Mouse (Mus musculus) lung, postnatal 0 days (tissue): ENCODE results near the gene Scaf11. TPM values are rescaled to one million over a fixed set of nuclear protein-coding genes. Genes with fewer than 3 reads are reported as not detected.
A peak's percentile ranks its signal among the peaks of the same experiment; 100 is the strongest.

Source experiments
- ATAC-seq: fragments of 200-750 bp; cut with Nextera tagmentation; 2 replicates; pipeline ENCODE4 v1.8.0; 2017; ENCODE audit warnings: moderate library complexity
- DNase-seq: peaks from one replicate; pipeline ENCODE4 v3.0.0-alpha.2; 2016; ENCODE audit warnings: low spot score
- H3K27ac ChIP-seq: fragments of 300-500 bp; sonication (generic); 2 replicates; pipeline ENCODE4 v1.5.1; 2014; ENCODE audit warnings: antibody characterized with exemption, mild to moderate bottlenecking, low read length, mixed read lengths
- H3K27me3 ChIP-seq: fragments of 300-500 bp; sonication (generic); replicated peaks from 2 replicates; pipeline ENCODE4 v1.6.1; 2014; ENCODE audit warnings: low read length, mixed read lengths; ENCODE audit not compliant: insufficient read depth
- H3K36me3 ChIP-seq: fragments of 300-500 bp; sonication (generic); 2 replicates; pipeline ENCODE4 v1.6.1; 2014; ENCODE audit warnings: low read length, mixed read lengths; ENCODE audit not compliant: insufficient read depth
- H3K4me1 ChIP-seq: fragments of 300-500 bp; sonication (generic); 2 replicates; pipeline ENCODE4 v1.6.1; 2014; ENCODE audit warnings: antibody characterized with exemption, low read depth, low read length, mixed read lengths; ENCODE audit not compliant: insufficient read depth
- H3K4me2 ChIP-seq: fragments of 300-500 bp; sonication (generic); replicated peaks from 2 replicates; pipeline ENCODE4 v1.6.1; 2014; ENCODE audit warnings: low read depth, mild to moderate bottlenecking, low read length, moderate library complexity, mixed read lengths
- H3K4me3 ChIP-seq: fragments of 300-500 bp; sonication (generic); 2 replicates; pipeline ENCODE4 v1.5.1; 2014; ENCODE audit warnings: low read depth, low read length
- H3K9ac ChIP-seq: fragments of 300-500 bp; sonication (generic); replicated peaks from 2 replicates; pipeline ENCODE4 v1.6.1; 2014; ENCODE audit warnings: low read depth, mild to moderate bottlenecking
- H3K9me3 ChIP-seq: fragments of 300-500 bp; sonication (generic); 2 replicates; pipeline ENCODE4 v1.6.1; 2016; ENCODE audit warnings: low read length, mixed read lengths
- CTCF ChIP-seq: IDR thresholded peaks from 2 replicates; pipeline ENCODE4 v1.5.1; 2016; ENCODE audit warnings: antibody characterized with exemption, mild to moderate bottlenecking
- EP300 ChIP-seq: IDR thresholded peaks from 2 replicates; pipeline ENCODE4 v1.6.1; 2016; ENCODE audit warnings: antibody characterized with exemption, mild to moderate bottlenecking, control low read depth
- WGBS: fragments of 180-500 bp; shearing (Covaris S2); extraction: QIAGEN DNeasy Blood & Tissue Kit; methylation state at CpG from one replicate; pipeline ENCODE4 v1.1.7; 2014; 5-methylcytosine and 5-hydroxymethylcytosine counted together
- polyA plus RNA-seq: library from polyadenylated mRNA; unstranded; fragments of >200 nt; fragmentation: Nextera tagmentation; extraction: Ambion mirVana; gene quantifications from 2 replicates; pipeline ENCODE4 v1.2.1, GENCODE M21; 2015

Gene Scaf11
- polyA plus RNA-seq, 1 experiment from 2014 or later = 59.9 TPM

- TF ChIP-seq EP300 (no peak), CTCF (no peak)
Observed at GRCm38 (mm10) chr15:96459741-96460450, 747 bp downstream of the Scaf11 start.

GRCm38 (mm10) chr15:96458273-96458672, 2.4 kb downstream of the Scaf11 start:
- TF ChIP-seq EP300 = no peak
- TF ChIP-seq CTCF = no peak
- Histone ChIP-seq H3K4me1 (peaks cover 6% of the 10 kb centered on the region; the same call in 1 of the 2 replicates), H3K27ac (no peak overlapping the region), H3K9ac (no peak overlapping the region), H3K9me3 (no peaks in the 10 kb centered on the region), H3K27me3 (no peaks in the 10 kb centered on the region), H3K4me2 (no peak overlapping the region), H3K36me3 (no peaks in the 10 kb centered on the region), H3K4me3 (no peak overlapping the region)
- ATAC-seq = no peak
- no peak for DNase-seq
- 89% methylated on average over 3 of the region's 3 CpGs for WGBS

More at GRCm38 (mm10) chr15:96459741-96460450, 747 bp downstream of the Scaf11 start:
- H3K27ac ChIP-seq = peak overlapping the region; percentile 100
- no peaks in the 10 kb centered on the region for H3K9me3 ChIP-seq
- ATAC-seq (peak; percentile 34), DNase-seq (peak; percentile 65)
- H3K4me1 ChIP-seq = peaks cover 6% of the 10 kb centered on the region; the same call in 1 of the 2 replicates
- H3K27me3 ChIP-seq = no peaks in the 10 kb centered on the region
- no peaks in the 10 kb centered on the region for H3K36me3 ChIP-seq
- H3K9ac ChIP-seq = peak overlapping the region; percentile 96
- H3K4me2 ChIP-seq = peak overlapping the region; percentile 64
- peak overlapping the region; percentile 94 for H3K4me3 ChIP-seq
- WGBS = under 1% methylated on average over 37 of the region's 71 CpGs

- WGBS = 61% methylated on average over 3 of the region's 3 CpGs
- no peak for DNase-seq
- Histone ChIP-seq H3K4me1 (peaks cover 6% of the 10 kb centered on the region; the same call in 1 of the 2 replicates), H3K9me3 (no peaks in the 10 kb centered on the region), H3K27ac (peak overlapping the region; percentile 20; the same call in 1 of the 2 replicates), H3K4me2 (no peak overlapping the region), H3K4me3 (no peak overlapping the region), H3K36me3 (no peaks in the 10 kb centered on the region), H3K27me3 (no peaks in the 10 kb centered on the region), H3K9ac (no peak overlapping the region)
- no peak for TF ChIP-seq EP300
- no peak for TF ChIP-seq CTCF
- ATAC-seq = no peak
Observed at GRCm38 (mm10) chr15:96457338-96457664, 3.3 kb downstream of the Scaf11 start.

- Histone ChIP-seq H3K4me1 (peaks cover 6% of the 10 kb centered on the region; the same call in 1 of the 2 replicates), H3K9me3 (no peaks in the 10 kb centered on the region), H3K27me3 (no peaks in the 10 kb centered on the region), H3K36me3 (no peaks in the 10 kb centered on the region), H3K4me3 (no peak overlapping the region), H3K27ac (no peak overlapping the region; the same call in 1 of the 2 replicates), H3K9ac (no peak overlapping the region), H3K4me2 (no peak overlapping the region)
- TF ChIP-seq CTCF (no peak), EP300 (no peak)
- WGBS = 63% methylated on average over 5 of the region's 5 CpGs
- DNase-seq = no peak
- ATAC-seq = no peak
Observed at GRCm38 (mm10) chr15:96456651-96457337, 3.8 kb downstream of the Scaf11 start.

- no peak overlapping the region for H3K4me2 ChIP-seq
- no peaks in the 10 kb centered on the region for H3K27me3 ChIP-seq
- peaks cover 6% of the 10 kb centered on the region; the same call in 1 of the 2 replicates for H3K4me1 ChIP-seq
- ATAC-seq (no peak), DNase-seq (peak; percentile 39)
- TF ChIP-seq EP300 (no peak), CTCF (no peak)
- no peaks in the 10 kb centered on the region for H3K9me3 ChIP-seq
- WGBS = 52% methylated on average over 4 of the region's 4 CpGs
- H3K4me3 ChIP-seq = no peak overlapping the region
- H3K27ac ChIP-seq = no peak overlapping the region
- H3K9ac ChIP-seq = no peak overlapping the region
- no peaks in the 10 kb centered on the region for H3K36me3 ChIP-seq
Observed at GRCm38 (mm10) chr15:96455595-96456214, 4.9 kb downstream of the Scaf11 start.

- no peak for DNase-seq
- WGBS = 85% methylated on average over 1 of the region's 1 CpGs
- Histone ChIP-seq H3K36me3 (no peaks in the 10 kb centered on the region), H3K4me1 (peaks cover 6% of the 10 kb centered on the region; the same call in 1 of the 2 replicates), H3K4me3 (no peak overlapping the region), H3K9me3 (no peaks in the 10 kb centered on the region), H3K4me2 (no peak overlapping the region), H3K27me3 (no peaks in the 10 kb centered on the region), H3K27ac (no peak overlapping the region), H3K9ac (no peak overlapping the region)
- ATAC-seq = no peak
- TF ChIP-seq EP300 = no peak
- no peak for TF ChIP-seq CTCF
Observed at GRCm38 (mm10) chr15:96453346-96453745, 7.3 kb downstream of the Scaf11 start.
